Mouse (Mus musculus): ENCODE measurements at regions not wholly inside any gene's neighbourhood (a gene's known extent, or its start where the extent isn't known, plus 50 kb on each side); places are given as distances from the start of the nearest gene placed in this dataset.
A peak's percentile ranks its signal among the peaks of the same experiment; 100 is the strongest.
"Not testable (repeated sequence)": the region's sequence is repeated elsewhere in the genome, so short reads cannot be mapped to it uniquely, and the experiment has no call there.

DNA sequence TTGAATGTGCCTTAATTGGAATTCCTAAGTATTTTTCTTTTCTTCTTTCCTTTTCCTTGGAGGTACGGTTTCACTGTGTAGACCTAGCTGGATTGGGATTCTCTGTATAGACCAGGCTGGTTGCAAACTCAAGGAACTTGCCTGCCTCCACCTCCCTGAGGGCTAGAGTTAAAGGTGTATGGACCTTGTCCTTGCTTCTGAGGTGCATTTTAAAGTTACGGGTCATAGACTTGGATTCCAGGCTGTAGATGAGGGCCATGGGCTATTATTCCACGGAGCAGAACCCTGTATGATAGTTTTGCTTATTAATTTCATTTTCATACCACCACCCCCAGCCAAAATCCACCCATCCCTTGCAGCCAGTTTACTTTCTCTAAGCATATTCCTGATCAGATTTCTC lies 50.7 kb upstream of the Wdr26 start:
- no peak for DNase-seq (ENCODE audit: low read depth, low spot score)

- no peak for DNase-seq (ENCODE audit: low read depth, low spot score)
Measured at GRCm38 (mm10) chr1:181263216-181263615, 51.4 kb upstream of the Wdr26 start.

DNA sequence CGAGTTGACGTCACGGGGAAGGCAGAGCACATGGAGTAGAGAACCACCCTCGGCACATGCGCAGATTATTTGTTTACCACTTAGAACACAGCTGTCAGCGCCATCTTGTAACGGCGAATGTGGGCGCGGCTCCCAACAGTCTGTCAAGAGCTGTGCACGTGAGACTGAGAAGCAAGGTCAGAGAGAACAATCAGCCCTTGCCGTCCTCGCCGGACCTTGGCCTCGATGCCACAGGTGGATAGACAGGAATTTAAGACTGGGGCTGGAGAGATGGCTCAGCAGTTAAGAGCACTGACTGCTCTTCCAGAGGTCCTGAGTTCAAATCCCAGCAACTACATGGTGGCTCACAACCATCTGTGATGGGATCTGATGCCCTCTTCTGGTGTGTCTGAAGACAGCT lies 58.7 kb upstream of the Wdr26 start:
- not testable (repeated sequence) for DNase-seq (ENCODE audit: low read depth, low spot score)

- no peak for DNase-seq (ENCODE audit: low read depth, low spot score)
Measured at GRCm38 (mm10) chr1:181271164-181271563, 59.4 kb upstream of the Wdr26 start.

DNA sequence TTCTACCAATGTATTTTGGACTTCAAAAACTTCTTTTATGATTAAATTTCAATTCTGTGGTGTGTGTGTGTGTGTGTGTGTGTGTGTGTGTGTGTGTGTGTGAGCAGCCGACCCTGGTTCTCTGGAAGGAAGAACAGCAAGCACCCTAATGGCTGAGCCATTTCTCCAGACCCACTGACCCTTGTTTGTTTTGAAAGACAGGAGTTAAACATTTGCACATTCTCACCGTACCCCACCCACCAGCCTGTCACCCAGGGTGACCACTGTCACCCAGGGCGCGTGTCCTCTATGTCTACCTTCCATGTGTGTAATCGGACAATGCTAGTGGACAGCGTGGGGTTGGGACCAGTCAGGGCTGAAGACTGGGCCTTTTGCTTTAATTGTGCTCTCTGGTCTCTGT lies 60.0 kb upstream of the Wdr26 start:
- no peak for DNase-seq (ENCODE audit: low read depth, low spot score)

DNA sequence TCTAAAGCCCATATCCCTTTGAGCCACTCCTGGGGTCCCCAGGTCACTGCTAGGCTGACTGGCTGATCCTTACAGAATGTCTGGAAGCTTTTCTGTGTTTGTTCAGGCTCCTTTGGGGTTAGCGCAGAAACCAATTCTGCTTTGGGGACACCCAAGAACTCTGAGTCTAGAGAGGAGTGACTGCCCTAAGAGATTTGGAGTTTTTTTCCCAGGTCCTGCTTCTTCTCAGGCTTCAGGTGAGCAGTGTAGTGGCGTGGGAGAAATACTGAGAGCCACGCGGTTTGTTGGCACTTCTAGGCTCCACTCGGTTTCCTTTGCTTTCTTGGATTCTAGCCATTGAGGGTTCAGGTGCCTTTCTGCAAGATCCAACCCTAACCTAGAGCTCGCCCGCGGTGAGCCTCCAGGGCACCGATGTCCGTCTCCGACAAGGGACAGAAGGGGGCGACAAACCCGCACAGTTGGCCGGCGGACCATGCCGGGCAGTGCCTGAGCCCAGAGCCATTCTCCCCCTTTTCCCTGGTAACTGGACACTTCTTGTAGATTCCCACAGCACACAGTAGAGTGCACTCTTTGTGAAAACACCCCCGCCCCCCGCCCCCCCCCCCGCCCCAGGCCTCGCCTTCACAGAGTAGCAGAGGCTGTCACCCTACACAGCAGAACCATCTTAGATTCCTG lies 61.0 kb upstream of the Wdr26 start:
- peak; percentile 82 for DNase-seq (ENCODE audit: low read depth, low spot score)

DNA sequence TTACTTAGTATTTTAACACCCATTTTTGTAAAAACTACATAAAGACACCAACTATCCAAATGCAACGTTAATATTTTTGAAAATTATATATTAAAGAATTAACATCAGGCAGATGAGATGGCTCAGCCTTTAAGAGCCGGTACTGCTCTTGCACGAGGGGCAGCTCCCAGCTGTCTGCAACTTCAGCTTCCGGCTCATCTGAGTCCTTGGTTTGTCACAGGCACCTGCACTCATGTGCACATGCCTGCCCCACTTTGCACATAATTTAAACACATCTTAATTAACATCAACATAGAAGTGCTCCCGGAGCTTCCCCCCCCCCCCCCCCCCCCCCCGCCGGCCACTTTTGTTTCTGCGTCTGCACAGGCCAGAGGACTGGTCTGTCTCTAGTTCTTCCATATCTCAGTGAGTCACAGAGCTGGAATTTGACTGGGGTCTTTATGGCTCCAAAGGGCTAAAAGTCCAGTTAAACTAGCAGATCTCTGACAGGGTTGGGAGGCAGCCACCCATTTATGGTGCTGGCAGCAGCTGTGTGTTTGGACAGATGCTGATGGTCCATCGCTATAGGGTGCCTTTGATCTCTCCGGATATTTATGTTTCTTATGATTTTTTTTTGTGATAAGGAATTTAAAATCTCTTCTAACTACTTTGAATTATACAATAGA lies 61.9 kb upstream of the Wdr26 start:
- DNase-seq (ENCODE audit: low read depth, low spot score): no peak

GRCm38 (mm10) chr1:181280826-181281225 lies 69.0 kb upstream of the Wdr26 start:
- DNase-seq (ENCODE audit: low read depth, low spot score): peak; percentile 12

DNA sequence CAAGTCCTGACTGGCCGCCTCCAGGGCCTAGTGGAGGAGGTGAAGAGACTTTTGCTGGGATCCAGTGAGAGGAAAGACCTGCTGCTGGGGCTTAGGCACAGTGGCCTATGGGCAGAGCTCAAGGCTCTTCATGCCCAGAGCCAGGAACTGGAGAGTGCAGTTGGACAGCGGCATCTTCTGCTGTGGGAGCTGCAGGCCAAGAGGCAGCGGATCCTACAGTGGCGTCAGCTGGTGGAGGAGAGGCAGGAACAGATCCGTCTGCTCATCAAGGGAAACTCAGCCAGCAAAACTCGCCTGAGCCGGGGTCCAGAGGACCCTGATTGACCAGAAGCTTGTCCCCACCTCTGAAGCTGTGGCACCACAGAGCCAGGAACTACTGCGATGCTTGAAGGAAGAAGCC lies 69.4 kb upstream of the Cnih3 start:
- not testable (repeated sequence) for DNase-seq (ENCODE audit: low read depth, low spot score)

DNA sequence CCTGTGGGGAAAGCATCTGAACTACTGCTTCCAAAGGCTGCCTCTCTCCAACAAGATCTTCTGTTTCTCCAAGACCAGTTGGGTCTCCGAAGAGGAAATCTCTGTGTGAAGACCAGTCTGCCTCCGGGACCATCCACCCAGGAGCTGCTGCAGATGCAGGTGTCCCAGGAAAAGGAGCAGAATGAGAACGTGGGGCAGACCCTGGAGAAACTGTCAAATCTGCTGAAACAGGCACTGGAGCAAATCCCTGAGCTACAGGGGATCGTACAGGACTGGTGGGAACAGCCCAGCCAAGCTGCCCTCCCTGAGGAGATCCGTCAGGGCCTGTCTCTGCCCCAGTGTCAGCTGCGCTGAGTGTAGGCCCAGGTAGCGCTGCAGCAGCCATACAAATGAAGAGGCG lies 68.9 kb upstream of the Cnih3 start:
- DNase-seq (ENCODE audit: low read depth, low spot score): not testable (repeated sequence)

DNA sequence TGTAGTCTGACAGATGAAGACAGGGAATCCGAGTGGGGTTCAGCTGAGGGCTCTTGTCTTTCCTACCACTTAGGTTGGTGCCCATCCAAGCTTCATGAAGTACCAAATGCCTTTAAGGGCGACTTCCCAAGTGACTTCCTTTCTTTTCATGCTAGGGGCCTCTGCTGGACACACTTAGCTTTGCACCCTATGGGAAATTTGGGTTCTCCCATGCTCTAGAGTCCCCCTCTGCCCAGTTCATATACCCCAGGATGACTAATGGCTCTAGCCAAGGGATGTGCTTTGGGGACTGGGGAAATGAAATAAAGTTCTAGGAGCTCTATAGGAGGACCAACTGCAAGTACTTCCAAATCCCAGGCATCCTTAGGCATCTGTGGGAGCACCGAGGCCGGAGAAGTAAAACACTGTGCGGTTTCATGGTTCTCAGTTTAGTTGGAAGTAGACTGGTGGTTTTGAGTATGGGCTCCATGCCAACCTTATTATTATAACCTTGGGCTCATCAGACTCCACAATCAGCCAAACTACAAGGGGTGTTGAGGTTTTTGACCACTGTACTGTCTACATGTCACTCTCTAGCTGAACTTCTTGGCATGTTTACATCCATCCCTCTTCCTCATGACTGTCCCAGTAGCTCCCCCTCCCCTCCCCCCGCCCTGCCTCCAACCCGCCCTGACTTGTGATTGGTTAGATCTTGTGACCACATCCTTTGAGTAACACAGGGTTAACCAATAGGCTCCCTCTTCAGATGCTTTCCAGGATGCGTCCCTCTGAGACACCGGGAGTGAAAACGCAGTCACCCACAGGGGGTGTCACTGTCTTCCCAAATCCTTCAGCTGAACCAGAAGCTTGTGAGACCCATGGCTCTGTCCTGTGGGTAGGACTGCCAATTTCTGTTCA lies 67.9 kb upstream of the Cnih3 start:
- DNase-seq (ENCODE audit: low read depth, low spot score): no peak

- peak; percentile 46 for DNase-seq (ENCODE audit: low read depth, low spot score)
Measured at GRCm38 (mm10) chr1:181285600-181285999, 66.8 kb upstream of the Cnih3 start.

GRCm38 (mm10) chr1:181286146-181286545 lies 66.3 kb upstream of the Cnih3 start:
- no peak for DNase-seq (ENCODE audit: low read depth, low spot score)

GRCm38 (mm10) chr1:181287166-181287565 lies 65.3 kb upstream of the Cnih3 start:
- DNase-seq (ENCODE audit: low read depth, low spot score): no peak

GRCm38 (mm10) chr1:181289385-181290035 lies 62.9 kb upstream of the Cnih3 start:
- no peak for DNase-seq (ENCODE audit: low read depth, low spot score)

GRCm38 (mm10) chr1:181291202-181291601 lies 61.2 kb upstream of the Cnih3 start:
- DNase-seq (ENCODE audit: low read depth, low spot score): no peak

- DNase-seq (ENCODE audit: low read depth, low spot score): no peak
Measured at GRCm38 (mm10) chr1:181291966-181292365, 60.5 kb upstream of the Cnih3 start.

DNA sequence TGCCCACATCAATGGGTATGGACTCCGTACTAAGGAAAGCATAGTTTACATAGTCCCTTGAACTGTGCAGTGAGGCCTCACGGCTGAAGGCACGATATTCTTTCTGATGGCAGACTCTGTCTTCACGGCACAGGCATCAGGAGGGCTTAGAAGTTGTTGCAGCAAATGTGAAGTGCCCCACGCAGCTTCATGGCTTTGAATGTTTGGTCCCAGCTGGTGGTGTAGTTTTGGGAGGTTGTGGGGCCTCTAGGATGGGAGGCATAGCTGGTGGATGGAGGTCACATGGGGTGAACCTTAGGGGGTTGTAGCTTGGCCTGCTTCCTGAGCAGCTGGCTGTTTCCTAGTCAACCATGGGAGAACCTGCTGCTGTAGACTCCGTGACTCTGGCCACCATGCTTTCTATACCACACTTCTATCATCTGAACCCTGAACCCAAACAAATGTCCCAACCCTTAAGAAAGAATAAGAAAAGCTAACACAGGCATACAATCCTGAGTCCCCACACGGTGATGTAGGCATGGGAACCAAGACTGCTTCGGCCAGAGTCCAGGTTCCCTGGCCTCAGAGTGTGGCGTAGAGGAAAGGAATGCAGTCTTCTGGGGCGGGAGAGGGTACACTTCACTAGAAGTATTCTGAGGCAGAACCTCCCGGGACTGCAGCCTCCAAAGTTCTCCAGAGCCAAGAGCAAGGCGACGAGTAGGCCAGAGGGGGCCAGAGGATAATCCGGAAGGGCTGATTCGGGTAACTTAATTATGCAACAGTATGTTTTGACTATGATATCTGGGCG lies 59.2 kb upstream of the Cnih3 start:
- no peak for DNase-seq (ENCODE audit: low read depth, low spot score)

DNA sequence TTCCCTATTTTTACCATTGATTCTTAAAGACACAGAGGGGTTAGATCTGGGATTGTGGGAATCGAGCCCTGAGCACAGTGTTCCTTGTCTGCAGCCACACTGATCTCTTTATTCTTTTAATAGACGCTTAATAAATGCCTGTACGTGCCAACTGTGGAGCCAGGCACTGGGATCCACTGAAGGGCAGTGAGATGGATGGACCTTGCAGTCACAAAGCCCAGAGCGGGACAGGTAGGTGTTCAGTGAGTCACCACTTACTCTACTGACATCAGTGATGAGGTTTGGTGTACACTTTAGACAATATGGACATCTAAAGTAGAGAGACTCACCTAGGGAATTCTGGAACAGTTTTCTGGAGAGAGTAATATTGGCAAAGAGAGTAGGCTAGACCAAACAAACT lies 56.8 kb upstream of the Cnih3 start:
- no peak for DNase-seq (ENCODE audit: low read depth, low spot score)

- DNase-seq (ENCODE audit: low read depth, low spot score): no peak
Measured at GRCm38 (mm10) chr1:181298063-181298462, 54.4 kb upstream of the Cnih3 start.

- no peak for DNase-seq (ENCODE audit: low read depth, low spot score)
Measured at GRCm38 (mm10) chr1:181299075-181299665, 53.3 kb upstream of the Cnih3 start.

All from brain, adult 2 months (tissue).